Mouse (Mus musculus): ENCODE measurements around the gene Dcbld1.
"Not testable (repeated sequence)": the region's sequence is repeated elsewhere in the genome, so short reads cannot be mapped to it uniquely, and the experiment has no call there.

Gene Dcbld1

DNA sequence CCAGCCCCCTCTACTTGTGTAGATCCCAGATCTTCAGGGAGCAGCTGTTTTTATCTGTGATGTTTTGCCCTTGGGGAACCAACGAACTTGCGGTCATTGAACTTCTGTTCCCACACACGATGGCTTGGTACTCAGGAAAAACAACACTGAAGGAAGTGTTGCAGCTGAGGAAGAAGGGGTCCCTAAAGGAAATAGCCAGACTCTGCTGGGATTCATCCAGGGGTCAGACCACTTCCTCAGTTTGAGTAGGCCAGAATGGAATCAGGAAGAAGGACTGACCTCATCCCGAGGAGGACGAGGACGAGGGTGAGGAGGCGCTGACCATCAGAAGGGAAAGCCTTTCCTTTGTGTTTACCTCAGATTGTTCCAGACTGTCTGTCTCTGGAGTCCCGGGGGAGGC, 75.8 kb downstream of the Dcbld1 start:
- no peak for DNase-seq

GRCm38 (mm10) chr10:52319506-52320286, 86.3 kb downstream of the Dcbld1 start:
- DNase-seq = no peak

DNA sequence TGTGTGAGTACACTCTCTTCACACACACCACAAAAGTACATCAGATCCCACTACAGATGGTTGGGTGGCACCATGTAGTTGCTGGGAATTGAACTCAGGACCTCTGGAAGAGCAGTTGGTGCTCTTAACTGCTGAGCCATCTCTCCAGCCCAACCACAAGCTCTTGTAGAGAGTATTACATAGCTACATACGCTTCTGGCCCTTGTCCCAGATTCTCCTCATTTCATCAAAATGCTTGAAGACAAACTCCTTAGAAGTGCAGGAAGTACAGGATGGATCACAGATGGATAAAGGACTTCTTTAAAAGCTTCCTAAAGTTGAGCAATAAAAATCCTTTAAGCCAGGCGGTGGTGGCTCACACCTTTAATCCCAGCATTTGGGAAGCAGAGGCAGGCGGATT, 88.5 kb downstream of the Dcbld1 start:
- DNase-seq = no peak

DNA sequence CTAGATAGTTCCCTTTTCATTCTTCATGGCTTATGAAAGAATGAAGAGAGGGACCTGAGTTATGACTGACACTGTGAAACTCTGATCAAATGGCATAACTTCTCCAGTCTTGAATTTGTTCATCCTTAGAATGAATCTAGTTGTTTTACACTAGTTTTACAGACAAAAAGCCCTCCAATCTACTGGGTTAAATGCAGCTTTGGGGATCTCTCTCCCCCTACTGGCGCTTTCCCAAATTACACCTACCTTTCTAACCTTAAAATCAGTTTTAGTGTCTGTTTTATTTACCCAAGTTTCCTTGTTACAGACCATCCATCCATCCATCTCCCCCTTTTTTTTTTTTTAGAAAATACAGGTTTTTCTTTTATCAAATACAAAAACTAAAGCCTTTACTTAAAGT, 97.6 kb downstream of the Dcbld1 start:
- peak in 1 of 2 experiments; percentile 30 for DNase-seq

DNA sequence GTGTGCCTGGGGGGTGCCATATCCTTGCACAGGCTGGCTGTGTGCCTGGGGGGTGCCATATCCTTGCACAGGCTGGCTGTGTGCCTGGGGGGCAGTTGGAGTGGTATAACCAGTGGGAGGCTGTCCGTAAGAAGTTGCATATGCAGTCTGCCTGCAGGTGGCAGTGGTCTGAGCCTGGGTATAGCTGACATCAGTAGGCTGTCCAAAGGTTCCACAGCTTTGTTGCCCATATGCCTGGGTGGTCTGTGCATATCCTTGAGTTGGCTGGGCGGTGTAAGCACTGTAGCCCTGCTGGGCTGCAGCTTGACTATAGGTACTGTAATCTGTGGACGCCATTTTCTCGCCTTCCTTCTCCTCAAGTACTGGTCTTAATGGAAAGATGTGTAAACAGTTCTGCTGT, 109.9 kb downstream of the Dcbld1 start:
- DNase-seq = not testable (repeated sequence)

DNA sequence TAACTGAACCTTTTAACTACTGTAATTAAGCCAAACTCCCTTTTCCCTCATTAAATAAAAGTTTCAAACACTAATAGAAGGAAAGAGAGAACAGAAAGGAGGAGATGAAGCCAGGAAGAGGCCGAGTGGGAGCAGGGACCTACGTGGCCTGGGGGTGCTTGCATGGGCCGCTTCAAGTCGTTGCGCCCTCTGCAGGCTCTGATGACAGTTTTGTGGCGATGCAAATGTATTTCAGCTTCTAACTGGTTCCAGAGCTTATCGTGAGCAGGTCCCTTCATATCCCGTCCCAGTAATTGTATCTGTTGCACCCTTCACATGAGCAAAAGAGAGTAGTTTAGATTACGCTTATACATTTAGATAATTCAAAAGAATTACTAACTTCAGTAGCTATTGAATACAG, 119.8 kb downstream of the Dcbld1 start:
- DNase-seq = no peak

DNA sequence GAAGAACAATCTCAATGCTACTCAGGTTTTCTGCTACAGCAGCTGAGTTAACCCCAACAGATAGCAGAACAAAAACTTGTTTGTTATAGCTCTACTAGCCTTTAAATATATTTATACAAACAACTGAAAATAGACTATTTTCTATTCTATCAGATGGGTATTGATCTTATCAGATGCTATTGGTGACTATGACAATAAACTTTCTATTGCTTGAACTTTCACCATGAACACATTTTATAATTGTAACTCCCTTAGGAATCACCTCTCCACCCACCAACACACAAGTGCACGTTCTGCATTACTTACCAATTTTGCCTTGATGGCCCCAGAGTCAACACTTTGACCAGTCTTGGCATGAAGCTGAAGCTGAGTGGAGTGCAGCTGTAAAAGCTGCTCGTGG, 125.0 kb downstream of the Dcbld1 start, which contains the start of gene Gm26741:
TSS of gene Gm26741 (plus strand) at position 301 of the 400 bp plus-strand sequence.
- DNase-seq = no peak

DNA sequence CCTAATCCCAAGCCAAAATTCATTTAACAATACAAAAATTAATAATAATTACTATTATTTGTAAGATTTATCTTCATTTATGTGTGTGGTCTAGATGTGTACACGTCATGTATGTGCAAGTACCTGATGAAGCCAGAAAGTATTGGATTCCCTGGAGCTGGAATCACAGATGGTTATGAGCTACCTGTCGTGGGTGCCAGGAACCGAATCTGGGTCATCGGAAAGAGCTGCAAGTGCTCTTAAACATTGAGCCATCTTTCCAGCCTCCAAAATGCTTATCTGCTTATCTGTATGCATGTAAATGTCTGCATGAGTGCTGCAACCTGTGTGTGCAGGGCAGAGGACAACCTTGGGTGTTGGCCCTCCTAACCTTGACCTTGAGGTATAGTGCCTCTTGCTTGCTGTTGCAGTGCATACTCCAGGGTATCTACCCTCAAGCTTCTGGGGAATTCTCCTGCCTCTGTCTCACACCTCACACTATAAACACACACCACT, 126.9 kb downstream of the Dcbld1 start:
- DNase-seq = no peak

GRCm38 (mm10) chr10:52360862-52361609, 127.6 kb downstream of the Dcbld1 start:
- DNase-seq = no peak

GRCm38 (mm10) chr10:52368376-52368775, 135.0 kb downstream of the Dcbld1 start:
- DNase-seq = no peak
